Mouse (Mus musculus) adrenal gland, adult 18-20 months (tissue): ENCODE measurements around the gene Gm20458. TPM values are rescaled to one million over a fixed set of nuclear protein-coding genes. Genes with fewer than 3 reads are reported as not detected.

ENCODE experiments used
- DNase-seq, 2 experiments: peaks; one replicate each; pipeline ENCODE4 v3.0.0; 2021 to 2022; ENCODE audit warnings: low spot score in 2 of 2
- total RNA-seq, 2 experiments: library from RNA; stranded (reverse); gene quantifications; 1 replicate in 1 of 2; 2 replicates in 1 of 2; pipeline ENCODE4 v1.2.3; 2021

Gm20458 gene
- total RNA-seq, 2 experiments from 2014 or later, result 5.7 TPM; not detected in 1

DNA sequence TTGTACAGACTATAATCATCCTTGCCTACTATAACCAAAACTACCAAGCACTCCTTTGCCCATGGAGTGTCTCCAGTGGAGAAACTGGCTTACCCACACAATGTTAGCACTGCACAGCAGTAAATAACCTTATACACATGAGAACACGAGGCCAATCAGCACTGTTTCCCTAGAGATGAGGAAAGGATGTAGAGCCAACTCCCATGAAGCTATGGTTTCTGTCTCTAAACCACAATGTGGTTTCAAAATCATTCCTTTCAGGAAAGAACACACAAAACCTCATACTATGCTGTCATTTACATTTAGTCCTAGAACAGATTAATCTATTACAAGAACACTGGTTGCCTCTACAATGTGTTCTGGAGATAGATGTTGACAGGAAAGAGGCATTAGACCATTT is 35.6 kb downstream of the Gm20458 start:
- no peak for DNase-seq

DNA sequence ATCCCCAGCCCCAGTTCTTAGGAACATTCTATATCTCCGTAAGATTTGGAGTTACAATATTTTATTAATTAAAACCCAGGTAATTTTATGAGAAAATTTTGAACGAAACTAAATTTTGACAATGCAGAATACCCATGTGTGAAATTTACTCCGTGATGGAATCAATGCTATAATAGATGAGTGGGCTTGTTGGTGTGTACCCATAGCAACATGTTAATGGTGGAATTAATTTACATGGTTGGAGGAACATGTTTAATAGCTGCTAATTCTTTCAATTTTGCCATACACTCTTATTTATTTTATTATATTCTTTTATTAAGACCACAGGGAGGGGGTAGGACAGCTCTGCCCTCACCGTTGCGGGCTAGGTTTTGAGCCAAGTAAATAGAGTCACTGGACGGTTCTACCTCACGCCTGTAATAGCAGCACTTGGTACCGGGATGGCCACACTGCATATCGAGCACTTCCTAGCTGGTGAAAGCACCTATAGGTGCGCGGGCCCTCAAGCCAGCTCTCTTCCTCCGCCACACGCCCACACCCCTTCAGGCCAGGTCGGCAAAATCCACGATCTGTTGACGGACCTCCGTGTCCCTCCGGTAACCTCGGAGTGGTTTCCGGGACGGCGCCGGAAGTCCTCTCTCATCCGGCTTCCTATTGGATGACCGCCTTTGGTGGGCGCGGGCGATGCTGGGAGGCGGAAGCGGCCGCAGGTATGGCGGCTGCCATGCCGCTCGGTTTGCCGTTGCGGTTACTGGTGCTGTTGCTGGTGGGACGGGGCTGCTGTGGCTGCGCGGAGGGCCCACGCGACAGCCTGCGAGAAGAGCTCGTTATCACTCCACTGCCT is 36.3 kb downstream of the Gm20458 start, which contains the start of gene Pigt:
Gene Pigt (plus strand): TSS at position 674 of the 844 bp plus-strand sequence.
- DNase-seq, result peak; percentile 80 to 82

DNA sequence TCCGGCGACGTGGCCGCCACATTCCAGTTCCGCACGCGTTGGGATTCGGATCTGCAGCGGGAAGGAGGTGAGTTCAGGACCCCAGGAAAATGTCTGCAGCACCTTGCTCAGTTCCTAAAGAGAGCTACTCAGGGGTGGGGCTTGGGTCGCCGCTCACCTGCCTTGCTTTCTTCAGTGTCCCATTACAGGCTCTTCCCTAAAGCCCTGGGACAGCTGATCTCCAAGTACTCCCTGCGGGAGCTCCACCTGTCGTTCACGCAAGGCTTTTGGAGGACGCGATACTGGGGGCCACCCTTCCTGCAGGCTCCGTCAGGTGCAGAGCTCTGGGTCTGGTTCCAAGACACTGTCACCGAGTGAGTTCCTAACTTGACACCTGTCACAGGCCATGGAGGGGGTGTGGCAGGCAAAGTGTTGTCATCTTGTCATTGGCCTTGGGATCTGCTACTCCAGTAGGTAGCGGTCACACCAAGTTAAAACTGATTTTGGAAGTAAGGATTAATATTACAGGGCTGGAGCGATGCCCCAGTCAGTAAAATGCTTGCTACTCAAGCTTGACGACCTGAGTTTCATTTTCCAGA is 37.0 kb downstream of the Gm20458 start:
- no peak for DNase-seq

DNA sequence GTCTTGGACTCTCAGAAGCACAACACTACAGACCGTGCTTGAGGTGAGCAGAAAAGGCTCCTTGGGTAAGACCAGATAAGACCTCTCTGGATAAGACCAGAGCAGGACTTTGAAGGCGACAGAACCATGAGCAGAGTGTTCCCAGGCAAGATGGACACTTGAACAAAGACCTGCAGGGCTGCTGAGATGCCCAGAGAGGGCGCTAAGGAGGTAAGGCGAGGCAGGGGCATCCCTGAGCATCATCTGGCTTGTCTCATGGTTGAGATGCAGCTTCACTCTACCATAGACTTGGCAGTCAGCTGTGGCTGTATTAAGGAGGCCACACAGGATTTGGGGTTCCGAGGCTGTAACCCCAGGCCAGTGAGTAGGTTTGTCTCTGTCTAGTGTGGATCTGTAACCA is 38.5 kb downstream of the Gm20458 start:
- no peak for DNase-seq

DNA sequence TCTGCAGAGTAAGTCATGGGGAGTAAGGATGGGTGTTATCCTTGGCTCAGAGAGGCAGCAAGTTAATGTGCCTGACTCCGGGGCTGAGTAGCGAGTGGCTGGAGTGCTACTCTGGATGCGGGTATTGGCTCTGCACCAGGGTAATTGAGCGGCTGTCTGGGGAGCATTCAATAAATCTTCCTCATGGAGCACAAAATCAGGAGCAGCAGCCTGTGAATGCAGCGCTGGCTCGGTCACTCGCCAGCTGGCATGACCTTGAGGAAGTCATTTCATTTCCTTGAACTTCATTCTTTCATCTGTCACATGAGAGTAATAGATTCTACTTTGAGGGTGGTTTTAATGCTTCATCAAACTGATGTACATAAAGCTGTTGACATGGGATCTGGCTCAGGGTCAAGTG is 39.7 kb downstream of the Gm20458 start:
- DNase-seq, result peak in 1 of 2 experiments; percentile 51

DNA sequence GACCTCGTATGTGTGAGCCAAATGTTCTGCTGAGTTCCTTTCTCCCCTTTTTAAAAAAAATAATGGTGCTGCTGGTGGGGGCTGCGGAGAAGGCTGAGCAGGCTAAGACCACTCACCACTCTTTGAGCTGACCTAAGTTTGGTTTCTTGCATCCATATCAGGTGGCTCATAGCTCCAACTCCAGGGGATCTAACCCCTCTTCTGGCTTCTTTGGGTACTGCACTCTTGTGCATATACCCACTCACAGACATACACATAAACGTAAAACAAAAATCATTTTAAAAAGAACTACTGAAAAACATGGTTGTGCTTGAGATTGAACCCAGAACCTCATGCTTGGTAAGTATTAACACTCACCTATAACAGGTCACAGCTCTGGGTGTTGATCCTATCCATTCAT is 44.2 kb downstream of the Gm20458 start:
- DNase-seq, result no peak

DNA sequence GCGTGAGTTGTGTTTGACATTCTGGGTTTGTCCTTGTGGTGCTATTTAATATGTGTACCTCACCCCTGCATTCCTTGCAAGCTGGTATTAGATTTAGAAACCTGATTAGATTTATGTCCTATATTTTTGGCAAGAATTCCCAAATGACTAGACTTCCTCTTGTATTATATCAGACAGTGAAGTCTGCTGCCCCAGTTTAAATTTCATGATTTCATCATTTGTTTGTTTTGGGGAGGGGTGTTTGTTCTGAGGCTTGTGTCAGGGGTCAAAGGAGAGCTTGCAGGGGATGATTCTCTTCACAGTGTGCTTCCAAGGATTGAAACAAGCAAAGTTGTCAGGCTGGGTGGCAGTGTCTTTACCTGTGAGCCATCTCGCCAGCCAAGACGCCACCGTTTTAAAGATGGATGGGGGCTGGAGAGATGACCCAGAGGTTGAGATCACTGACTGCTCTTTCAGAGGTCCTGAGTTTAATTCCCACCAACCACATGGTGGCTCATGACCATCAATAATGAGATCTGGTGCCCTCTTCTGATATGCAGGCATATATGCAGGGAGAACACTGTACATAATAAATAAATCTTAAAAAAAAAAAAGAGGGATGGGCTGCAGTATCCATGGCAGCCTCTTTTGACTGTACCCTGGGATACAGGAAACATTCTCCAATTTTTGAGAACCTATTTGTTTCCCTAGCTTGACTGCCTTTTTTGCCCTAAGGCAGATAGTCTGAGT is 45.0 kb downstream of the Gm20458 start:
- DNase-seq, result no peak

DNA sequence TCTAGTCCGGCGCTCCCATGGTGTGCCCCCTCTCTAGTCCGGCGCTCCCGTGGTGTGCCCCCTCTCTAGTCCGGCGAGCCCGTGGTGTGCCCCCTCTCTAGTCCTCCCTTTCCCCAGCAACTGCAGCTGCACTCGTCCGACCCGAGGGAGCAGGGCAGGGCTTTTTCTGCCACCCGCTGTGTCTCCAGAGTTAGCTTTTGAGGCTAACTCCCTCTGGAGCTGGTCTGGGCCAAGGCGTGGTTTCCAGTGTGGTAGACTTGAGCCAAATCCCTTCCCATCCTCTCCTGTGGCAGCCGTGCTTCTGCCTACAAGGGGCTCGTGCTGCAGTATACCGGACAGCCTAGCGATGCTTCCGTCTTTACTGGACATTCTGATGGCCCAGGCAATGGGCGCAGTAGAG is 47.0 kb downstream of the Gm20458 start:
- no peak for DNase-seq

DNA sequence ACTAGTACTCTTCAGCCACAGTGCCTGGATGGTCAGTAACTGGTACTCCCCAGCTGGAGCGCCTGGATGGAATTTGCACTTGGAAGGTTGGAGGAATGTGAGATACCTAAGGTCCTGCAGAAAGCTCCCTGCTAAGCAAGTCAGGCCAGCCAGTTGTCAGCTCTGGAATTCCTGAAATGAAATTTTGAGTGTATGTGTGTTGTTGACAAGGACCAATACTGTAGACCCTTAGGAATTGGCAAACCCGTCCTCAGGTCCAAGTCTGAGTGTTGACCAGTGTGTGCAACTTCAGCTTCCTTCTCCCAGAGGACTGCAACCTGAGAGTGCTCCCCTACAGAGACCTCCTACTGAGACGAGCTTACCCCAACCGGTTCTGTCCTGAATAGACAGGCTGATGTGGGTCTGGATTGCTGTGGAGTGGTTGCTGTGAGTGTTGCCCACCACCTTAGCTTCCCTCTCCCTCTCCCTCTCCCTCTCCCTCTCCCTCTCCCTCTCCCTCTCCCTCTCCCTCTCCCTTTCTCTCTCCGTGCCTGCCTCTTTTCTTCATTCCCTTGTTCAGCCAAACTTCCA is 49.9 kb downstream of the Gm20458 start:
- no peak for DNase-seq

DNA sequence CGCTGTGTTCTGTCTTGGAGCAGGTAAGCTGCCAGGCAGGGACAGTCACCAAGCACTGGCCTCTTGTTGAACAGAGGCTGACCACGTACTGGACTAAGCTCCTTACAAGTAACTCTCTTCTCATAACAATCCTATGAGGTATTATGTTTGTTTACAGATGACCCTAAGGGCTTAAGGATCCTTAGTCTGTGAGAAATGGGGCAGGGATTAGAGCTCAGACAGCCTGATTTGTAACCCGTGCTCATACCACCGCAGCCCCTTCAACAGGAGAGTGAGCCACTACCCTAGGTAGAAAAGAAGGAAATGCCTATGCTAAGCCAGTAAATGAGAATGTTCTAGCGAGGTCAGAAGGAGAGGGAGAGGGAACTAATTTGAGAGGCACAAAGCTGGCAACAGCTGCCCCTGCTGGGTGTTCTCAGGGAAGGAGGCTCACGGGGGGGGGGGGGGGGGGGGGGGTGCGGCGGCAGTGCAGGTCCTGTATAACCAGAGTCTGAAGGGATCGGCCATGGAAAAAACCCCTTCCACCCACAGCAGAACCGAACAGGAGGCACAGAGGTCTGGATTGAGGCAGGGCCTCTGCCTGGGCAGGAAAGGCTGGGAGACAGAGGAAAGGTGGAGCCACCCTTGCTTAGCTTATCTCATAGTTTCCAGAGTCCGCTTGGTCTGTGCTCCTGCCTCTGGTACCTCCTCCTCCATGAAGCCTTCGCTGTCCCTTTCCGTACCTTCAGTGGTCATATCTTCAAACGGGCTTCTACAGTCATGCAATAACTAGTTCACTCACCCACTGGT is 51.5 kb downstream of the Gm20458 start:
- no peak for DNase-seq

DNA sequence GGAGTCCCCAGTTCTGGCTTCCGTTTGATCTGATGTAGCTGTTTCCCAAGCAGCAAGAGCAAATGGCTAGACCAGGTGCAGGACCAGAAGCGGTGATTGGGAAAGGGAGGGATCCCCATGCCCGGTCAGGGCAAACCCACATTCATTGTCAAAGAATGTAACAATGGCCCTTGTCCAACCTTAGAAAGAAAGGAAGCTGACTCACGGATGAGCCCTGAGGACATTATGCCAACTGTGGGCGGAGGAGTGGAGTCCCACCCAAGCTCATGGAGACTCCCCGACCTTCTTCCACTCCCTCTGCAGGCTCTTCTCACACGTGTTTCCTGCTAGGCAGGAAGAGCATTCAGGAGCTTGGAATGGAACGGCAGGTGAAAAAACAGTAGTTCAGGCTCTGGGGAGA is 52.6 kb downstream of the Gm20458 start:
- peak in 1 of 2 experiments; percentile 33 for DNase-seq

DNA sequence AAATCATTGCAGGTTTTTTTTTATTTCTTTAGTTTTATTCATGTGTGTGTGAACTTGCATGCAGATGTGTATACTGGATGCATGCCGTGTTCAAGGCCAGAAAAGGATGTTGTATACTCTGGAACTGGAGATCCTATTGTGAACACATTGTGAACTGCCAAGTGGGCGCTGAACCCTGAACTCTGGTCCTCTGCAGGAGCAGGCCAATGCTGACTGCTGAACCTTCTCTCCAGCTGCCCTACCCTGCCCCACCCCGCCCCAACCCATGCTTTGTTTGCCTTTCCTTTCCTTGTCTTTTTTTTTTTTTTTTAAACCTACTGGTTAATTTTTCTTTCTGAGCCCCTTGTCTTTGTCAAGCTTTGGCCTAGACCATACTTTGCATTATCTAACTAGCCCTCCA is 54.1 kb downstream of the Gm20458 start:
- DNase-seq, result no peak

DNA sequence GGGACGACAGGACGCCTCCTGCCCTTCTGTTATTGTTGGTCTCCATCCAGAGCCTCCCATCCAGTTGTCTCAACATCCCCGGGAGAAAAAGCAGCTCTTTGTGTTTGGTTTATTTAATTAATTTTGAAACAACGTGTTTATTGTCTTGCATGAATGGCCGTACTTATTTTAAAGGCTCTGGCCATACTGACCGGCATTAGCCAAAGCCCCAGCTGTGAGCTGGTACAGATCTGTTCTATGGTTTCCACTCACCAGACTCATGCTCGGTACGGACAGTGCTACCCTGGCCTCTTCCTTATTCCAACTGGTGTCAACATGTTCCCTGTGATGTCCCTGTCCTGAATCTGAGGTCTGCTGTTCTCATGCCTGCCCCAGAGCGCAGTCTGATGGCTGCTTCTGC is 55.1 kb downstream of the Gm20458 start:
- DNase-seq, result no peak

DNA sequence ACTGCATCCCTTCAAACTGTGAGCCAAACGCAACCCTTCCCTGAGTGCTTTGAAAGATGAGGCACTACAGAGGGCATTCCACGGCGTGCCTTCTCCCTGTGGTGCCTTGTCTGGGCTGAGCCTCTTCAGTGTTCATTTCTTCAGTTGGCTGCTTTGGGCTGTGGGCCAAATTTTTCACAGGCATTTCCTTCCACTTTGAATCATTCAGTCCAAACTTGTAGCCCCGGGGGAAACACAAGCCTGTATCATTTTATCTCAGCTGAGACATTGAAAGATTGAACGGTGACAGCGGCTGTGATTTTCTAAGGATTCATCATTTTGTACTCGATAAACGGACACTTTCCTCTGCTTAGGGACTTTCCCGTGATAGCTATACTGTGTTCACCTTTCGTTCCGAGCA is 55.8 kb downstream of the Gm20458 start:
- DNase-seq, result no peak

DNA sequence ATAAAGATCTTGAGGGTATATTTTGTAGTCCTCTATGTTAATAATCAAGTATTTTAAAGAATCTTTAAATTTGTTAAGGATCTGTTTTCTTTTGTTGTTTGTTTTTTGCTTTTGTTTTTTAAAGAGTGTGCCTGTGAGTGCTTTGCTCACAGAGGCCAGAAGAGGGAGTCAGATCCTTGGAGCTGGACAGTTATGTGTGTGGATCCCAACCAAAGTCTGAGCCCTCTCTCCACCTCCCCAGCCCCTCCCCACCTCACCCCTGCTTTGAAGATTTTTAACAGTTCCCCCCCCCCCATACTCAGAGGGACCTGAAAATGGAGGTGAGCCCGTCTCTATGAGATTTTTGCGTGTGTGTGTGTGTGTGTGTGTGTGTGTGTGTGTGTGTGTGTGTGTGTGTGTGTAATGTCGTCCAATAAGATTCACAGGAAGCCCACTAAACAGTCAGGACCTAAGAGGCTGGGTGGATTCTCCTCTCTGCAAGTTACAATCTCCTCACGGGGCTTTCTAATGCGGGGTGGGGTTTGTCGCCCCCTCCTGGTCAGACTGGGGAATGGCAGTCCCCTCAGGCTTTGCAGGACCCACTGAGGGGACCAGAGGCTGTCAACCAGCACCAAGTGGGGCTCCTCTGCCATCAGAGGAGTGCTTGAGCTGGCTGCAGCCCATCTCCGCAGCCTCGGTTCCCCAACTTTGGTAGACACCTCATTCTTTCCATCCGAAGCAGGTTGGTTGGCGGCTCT is 56.9 kb downstream of the Gm20458 start:
- peak; percentile 68 to 74 for DNase-seq

DNA sequence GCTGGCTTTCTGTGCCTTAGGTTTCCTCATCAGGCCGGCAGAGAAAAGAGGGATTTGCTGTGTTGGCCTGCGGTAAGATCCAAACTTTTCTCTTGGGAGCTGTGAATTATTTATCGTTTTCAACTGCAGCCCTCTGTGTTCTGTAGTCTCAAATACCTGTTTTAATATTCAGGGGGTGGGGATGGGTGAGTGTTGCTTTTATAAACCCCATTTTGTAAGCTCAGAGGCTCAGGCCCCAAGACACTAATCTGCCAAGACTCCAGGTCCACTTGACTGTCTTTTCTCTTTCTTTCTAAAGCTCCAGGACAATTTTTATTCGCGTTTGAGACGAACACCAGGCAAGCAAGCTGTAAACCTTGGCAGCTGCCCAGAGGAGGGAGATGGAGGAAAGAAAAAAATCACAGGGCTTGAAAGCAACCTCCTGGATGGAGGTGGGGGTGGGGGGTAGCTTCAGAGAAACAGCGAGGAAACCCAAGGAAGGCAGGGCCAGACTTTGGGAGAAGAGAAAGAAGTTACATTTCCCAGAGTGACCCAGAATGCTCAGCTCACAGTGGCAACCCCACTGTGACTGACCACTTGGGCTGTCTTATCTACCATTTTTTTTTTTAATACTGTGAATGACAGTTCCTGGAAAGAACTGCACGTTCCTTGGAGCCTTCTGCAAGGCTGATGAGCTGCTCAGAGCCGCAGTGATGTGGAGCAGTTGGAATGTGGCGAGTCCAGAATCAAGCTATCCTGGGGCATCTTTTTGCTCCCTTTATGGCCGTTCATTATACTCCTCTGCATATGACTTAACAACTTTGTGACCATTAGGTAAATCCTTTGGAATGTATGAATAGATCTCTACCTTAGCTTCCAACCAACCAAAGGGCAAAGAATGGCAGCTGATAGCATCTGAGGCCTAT is 57.8 kb downstream of the Gm20458 start:
- no peak for DNase-seq

DNA sequence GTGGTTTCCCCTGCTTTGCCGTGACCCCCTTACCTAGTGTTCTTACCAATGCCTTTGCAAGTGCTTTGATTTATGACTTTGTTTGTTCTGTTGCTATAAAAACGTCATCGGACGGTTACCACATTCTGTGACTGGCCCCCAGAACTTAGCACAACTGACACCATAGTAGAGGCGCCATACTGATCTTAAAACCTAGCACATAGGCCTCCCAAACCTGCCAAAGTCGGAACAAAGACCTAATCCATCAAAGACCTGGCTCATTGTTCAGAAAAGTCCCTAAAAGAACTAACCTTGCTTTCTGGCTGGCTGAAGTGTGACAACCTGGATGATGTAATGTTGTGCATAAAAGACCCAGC is 58.4 kb downstream of the Gm20458 start:
- no peak for DNase-seq

DNA sequence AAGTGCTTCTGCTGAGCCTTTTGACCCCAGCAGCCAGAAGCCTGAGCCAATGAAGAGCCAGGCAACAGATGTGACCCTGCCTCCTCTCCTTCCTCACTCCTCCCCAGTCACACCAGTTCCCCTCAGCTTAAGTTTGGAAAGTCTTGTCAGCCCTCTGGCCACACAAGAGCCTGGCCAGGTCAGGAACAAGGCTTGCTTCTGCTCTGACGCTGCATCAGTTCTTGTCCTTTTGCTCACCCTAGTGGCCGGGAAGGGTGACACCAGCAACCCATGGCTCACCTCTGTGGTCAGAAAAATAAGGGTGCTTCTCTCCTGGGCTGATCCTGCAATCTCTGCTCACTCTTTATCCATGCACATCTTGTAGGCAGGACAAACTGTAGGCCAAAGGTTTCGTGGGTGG is 60.0 kb downstream of the Gm20458 start:
- DNase-seq, result peak in 1 of 2 experiments; percentile 39

DNA sequence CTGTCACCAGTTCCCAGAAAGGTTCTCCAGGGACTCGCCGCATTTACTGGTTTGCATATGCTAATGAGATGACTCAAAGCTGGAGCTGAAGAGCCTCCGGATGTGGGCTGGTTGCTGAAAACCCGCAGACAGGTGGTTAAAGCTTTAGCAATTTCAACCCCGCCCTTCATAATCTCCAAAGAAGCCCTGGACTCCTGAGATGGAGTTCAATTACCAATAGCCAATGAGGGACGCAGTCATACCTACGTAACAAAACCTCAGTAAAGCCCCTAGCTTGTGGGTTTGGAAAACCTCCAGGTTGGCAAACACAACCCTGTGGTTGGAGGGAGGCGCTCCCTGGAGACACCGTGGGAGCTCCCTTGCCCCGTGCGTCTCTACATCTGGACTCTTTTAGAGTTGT is 61.1 kb downstream of the Gm20458 start:
- no peak for DNase-seq
